In genomic region chr11:17651389-17652156, GRCm38 (mm10) we compare ENCODE assay signal across 13 mouse cellular contexts.
"Had no signal": no experiment of that assay in that cellular context is flagged by ENCODE, and none has a peak within 500 bp of the region (broad histone marks: within the 10 kb centered on the region; RNA-seq: fewer than 3 reads in every experiment).

No protein-coding gene starts in this region.

- H3K9me3 ChIP-seq: intestine, embryonic 15.5 days; limb, embryonic 15.5 days; midbrain, embryonic 13.5 days had no signal

- DNase-seq: kidney, adult 18-20 months; kidney, postnatal 25 days; lung, adult 18-20 months; retina, postnatal 1 day; right cerebral cortex, postnatal 25 days; thymus, adult 18-20 months; thymus, postnatal 14 days had no signal

- H3K4me2 ChIP-seq: intestine, embryonic 15.5 days; limb, embryonic 15.5 days; midbrain, embryonic 13.5 days had no signal

- H3K4me1 ChIP-seq: intestine, embryonic 15.5 days; limb, embryonic 15.5 days; midbrain, embryonic 13.5 days had no signal

- H3K9ac ChIP-seq: intestine, embryonic 15.5 days; limb, embryonic 15.5 days; liver, embryonic 14.5 days; midbrain, embryonic 13.5 days had no signal

- H3K4me3 ChIP-seq: intestine, embryonic 15.5 days; limb, embryonic 15.5 days; midbrain, embryonic 13.5 days; myocyte had no signal

- H3K27ac ChIP-seq: intestine, embryonic 15.5 days; limb, embryonic 15.5 days; liver, embryonic 14.5 days; midbrain, embryonic 13.5 days; stomach, postnatal 0 days had no signal

- H3K36me3 ChIP-seq: intestine, embryonic 15.5 days; limb, embryonic 15.5 days; midbrain, embryonic 13.5 days had no signal

- H3K27me3 ChIP-seq: intestine, embryonic 15.5 days; limb, embryonic 15.5 days; midbrain, embryonic 13.5 days had no signal

- ATAC-seq: intestine, embryonic 15.5 days; midbrain, embryonic 13.5 days had no signal
